Mouse (Mus musculus) c-Kit-positive CD71-negative TER-119-negative erythroid progenitor cells, embryonic 14.5 days (primary cell): Measurements from ENCODE around the gene Igfn1.

ENCODE experiments used
- DNase-seq: peaks from one replicate; pipeline ENCODE4 v3.0.0-alpha.2; 2013; ENCODE audit warnings: low read depth

The Igfn1 gene

GRCm38 (mm10) chr1:136006292-136006748 is at the start of gene Igfn1:
Igfn1 (minus strand) TSS chr1:136006342.
- DNase-seq, result no peak

DNA sequence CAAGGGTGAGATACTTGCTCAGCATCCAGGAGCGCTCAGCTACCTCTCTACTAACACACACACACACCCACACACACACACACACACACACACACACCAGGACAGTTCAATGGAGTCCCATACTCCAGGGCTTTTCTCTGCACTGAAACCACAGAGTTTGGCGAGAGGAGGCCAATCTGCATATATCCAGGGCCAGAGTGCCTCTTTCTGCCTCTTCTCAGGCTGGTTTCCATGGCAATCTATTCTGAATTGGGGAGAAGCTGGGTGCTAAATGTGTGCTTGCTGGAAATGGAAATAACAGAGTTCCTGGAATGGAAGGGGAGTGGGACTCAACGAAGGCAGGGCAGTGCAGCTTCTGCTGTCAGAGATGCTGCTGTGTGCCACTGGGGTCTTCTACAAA is 49.6 kb upstream of the Igfn1 start:
- no peak for DNase-seq

DNA sequence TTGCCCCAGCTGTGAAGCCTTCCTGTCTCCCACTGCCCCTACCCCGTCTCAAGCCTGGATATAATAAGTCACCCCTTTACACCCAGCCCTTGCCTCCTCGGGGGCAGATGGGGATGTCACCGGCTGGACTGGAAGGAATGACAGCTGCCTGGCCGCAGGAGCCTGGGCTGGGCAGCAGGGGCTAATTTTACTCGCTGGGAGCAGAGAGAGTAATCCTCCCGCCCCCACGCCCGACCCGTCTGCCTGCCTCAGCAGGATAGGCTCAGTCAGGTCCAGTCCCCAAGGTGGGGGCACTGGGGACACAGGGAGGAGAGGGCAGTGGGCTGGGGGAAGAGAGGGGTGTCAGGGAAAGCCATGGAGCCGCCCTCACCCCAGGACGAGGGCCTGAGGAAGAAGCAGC is 46.4 kb upstream of the Igfn1 start, which contains the start of gene Cacna1s:
Cacna1s (plus strand) TSS at position 204 of the 400 bp plus-strand sequence.
- no peak for DNase-seq

DNA sequence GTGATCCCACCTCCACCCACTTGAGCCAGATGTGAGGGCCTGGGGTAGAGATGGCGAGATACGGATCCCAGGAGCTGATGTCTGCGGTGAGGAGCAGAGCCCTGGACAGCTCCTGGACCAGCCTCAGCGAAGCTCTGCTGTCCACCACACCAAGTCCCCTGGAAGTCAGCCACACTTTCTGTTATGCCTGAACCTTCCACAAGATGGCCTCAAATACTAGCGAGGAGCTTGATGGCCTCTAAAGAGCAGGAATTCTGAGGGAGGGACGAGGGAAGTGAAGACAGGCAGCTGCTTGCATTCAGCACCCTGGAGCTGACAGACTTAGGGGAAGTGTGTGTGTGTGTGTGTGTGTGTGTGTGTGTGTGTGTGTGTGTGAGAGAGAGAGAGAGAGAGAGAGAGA is 45.3 kb upstream of the Igfn1 start:
- peak; percentile 37 for DNase-seq

DNA sequence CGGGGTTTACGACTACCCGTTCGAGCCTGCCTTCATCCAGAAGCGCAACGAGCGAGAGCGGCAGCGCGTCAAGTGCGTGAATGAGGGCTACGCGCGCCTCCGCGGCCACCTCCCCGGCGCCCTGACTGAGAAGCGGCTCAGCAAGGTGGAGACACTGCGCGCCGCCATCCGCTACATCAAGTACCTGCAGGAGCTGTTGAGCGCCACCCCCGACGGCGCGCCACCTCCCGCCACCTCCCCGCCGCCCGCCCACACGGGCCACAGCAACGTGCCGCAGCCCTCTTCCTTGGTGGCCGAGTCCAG is 44.8 kb upstream of the Igfn1 start:
- DNase-seq, result no peak

- DNase-seq, result no peak
Measured at GRCm38 (mm10) chr1:136050312-136051012, 44.3 kb upstream of the Igfn1 start, which contains the start of gene Ascl5. Ascl5 (plus strand) TSS chr1:136050804.

- DNase-seq, result no peak
Measured at GRCm38 (mm10) chr1:136047894-136048293, 41.8 kb upstream of the Igfn1 start.

GRCm38 (mm10) chr1:136047432-136047831 is 41.3 kb upstream of the Igfn1 start:
- no peak for DNase-seq

GRCm38 (mm10) chr1:136045774-136046173 is 39.6 kb upstream of the Igfn1 start:
- DNase-seq, result peak; percentile 30

- DNase-seq, result no peak
Measured at GRCm38 (mm10) chr1:136040874-136041273, 34.7 kb upstream of the Igfn1 start.

DNA sequence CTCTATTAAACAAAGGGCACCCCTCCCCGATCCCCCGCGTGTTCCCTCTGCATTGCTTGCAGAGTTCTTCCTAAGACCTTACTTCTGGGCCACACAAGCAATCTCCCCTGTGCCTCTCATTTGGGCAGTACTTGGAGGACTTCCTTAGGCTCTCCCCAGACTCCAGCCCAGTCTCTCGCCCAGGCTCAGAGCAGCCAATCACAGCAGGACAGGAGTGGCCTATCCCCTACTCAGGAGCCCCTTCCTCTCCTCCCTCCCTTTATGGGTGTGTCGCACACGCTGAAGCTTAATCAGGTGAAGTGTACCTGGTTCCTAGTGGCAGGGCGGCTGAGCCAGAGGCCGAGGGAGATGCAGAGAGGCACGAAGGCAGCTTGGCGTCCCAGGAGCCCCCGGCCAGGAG is 34.3 kb upstream of the Igfn1 start:
- DNase-seq, result no peak

GRCm38 (mm10) chr1:136038746-136039538 is 32.8 kb upstream of the Igfn1 start:
- DNase-seq, result no peak

- no peak for DNase-seq
Measured at GRCm38 (mm10) chr1:136032961-136033360, 26.8 kb upstream of the Igfn1 start.

- no peak for DNase-seq
Measured at GRCm38 (mm10) chr1:136031697-136032096, 25.6 kb upstream of the Igfn1 start.

- DNase-seq, result no peak
Measured at GRCm38 (mm10) chr1:136030201-136030600, 24.1 kb upstream of the Igfn1 start.

DNA sequence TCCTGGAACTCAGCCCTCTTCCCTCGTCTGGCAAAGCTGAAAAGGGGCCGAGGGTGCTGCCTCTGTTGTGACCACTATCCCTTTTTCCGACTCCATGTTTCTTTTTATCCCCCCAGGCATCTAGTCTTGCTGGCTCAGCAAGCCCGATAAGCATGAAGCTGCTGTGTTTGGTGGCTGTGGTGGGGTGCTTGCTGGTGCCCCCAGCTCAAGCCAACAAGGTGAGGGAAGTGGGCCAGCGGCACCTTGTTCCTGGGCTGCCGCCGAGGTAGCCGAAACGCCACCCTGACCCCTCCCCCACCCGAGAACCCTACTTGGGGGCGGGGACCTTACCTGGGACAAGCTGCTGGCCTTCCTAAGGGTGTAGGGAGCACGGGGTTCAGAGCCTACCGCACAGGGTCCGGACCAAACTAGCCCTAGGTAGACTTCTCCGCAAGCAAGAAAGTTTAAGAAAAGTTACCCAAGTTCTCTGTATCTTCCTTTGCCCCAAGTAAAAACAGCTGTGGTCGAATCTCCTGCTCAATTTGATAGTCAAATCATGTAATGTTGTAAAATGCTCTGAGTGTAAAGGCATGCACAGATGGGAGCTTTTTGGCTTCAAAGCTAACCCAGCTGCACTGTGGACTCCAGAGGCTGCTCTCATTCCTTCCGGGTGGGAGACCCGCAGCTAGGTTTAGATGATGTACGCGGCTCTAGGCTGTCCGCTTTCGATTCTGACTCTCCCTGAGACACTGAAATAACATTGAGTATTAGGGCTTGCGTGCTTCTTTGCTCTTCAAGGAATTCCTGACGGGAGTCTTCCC is 12.4 kb upstream of the Igfn1 start:
- no peak for DNase-seq

- DNase-seq, result peak; percentile 75
Measured at GRCm38 (mm10) chr1:136017907-136018313, 11.8 kb upstream of the Igfn1 start.

DNA sequence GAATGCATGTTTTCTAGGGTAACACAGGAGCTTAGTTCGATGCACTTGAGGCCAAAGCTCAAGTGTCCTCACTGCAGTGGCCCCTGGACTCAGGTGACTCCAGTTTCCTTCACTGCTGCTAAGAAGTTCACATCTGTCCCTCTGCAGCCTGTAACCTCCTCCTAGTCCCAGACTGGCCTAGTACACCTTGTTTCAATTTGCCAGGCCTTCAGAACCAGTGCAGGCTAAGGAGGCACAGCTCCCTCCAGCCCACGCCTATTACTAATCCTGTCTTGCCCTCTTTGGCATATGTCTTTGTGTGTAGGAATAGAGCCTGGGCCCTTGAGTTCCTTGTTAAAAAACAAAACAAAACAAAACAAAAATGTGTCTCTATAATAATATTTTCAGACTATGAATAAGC is 11.2 kb upstream of the Igfn1 start:
- no peak for DNase-seq

GRCm38 (mm10) chr1:136014796-136015502 is 8.8 kb upstream of the Igfn1 start:
- no peak for DNase-seq

DNA sequence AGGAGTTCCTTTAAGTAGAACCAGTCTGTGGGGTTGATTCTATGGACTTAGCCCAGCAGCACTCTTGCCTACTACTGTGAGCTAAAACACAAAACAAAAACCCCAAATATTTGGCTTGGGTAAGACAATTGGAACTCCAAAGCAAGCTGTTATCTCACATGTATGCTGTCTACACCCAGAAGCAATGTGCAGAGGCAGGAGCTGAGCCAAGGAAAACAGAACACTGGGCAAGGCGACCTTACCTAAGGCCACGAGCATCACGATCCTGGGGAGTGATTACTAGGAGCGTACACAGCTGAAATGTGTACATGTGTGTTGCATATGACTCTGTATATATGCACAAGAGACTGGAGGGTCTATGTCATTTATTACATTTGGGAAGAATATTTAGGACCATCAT is 7.4 kb upstream of the Igfn1 start:
- no peak for DNase-seq

- DNase-seq, result no peak
Measured at GRCm38 (mm10) chr1:136010247-136010646, 4.1 kb upstream of the Igfn1 start.

DNA sequence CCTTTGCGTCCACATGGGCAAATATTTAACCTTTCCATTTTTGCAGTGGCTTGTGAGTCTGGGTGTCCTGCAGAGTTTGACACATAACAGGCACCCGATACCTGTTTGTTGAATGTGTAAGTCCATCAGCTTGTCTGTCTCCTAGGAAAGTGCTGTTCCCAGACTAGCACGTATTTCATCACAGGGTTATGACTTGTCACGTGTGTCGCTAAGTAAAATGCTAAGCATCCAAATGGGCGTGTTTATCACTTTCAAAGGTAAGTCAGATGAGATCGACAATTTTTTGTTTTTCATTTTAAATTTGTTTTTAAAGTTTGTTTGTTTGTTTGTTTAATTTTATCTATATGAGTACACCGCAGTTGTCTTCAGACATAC is 2.0 kb upstream of the Igfn1 start:
- DNase-seq, result no peak
